Mouse (Mus musculus) forebrain, embryonic 10.5 days (tissue): ENCODE results near the gene Ltbp4. TPM values are rescaled to one million over a fixed set of nuclear protein-coding genes. Genes with fewer than 3 reads are reported as not detected.

Source experiments
- DNase-seq: peaks from one replicate; pipeline ENCODE4 v3.0.0-alpha.2; 2017; ENCODE audit warnings: low spot score; ENCODE audit errors: extremely low spot score
- H3K27ac ChIP-seq: fragments of 300-500 bp; sonication (generic); 2 replicates; pipeline ENCODE4 v1.5.1; 2016; ENCODE audit warnings: mild to moderate bottlenecking
- H3K27me3 ChIP-seq: fragments of 300-500 bp; sonication (generic); 2 replicates; pipeline ENCODE4 v1.6.1; 2016; ENCODE audit warnings: mild to moderate bottlenecking; ENCODE audit not compliant: poor library complexity, severe bottlenecking
- H3K36me3 ChIP-seq: fragments of 300-500 bp; sonication (generic); replicated peaks from 2 replicates; pipeline ENCODE4 v1.6.1; 2016; ENCODE audit warnings: mild to moderate bottlenecking, moderate library complexity
- H3K4me1 ChIP-seq: fragments of 300-500 bp; sonication (generic); 2 replicates; pipeline ENCODE4 v1.6.1; 2016
- H3K4me3 ChIP-seq: fragments of 300-500 bp; sonication (generic); 2 replicates; pipeline ENCODE4 v1.5.1; 2016; ENCODE audit warnings: mild to moderate bottlenecking, moderate library complexity
- H3K9me3 ChIP-seq: fragments of 300-500 bp; sonication (generic); 2 replicates; pipeline ENCODE4 v1.6.1; 2016; ENCODE audit warnings: mild to moderate bottlenecking, moderate library complexity
- WGBS: fragments of 180-500 bp; shearing (Covaris S2); methylation state at CpG from one replicate; pipeline ENCODE4 v1.1.7; 2016; 5-methylcytosine and 5-hydroxymethylcytosine counted together
- polyA plus RNA-seq: library from polyadenylated mRNA; unstranded; fragments of >200 nt; fragmentation: Nextera tagmentation; extraction: Ambion mirVana; gene quantifications from 2 replicates; pipeline ENCODE4 v1.2.1, GENCODE M21; 2016

The Ltbp4 gene
- polyA plus RNA-seq, 1 experiment from 2014 or later, result 8.5 TPM

GRCm38 (mm10) chr7:27331854-27332253, 5.6 kb downstream of the Ltbp4 start:
- Histone ChIP-seq H3K4me3 (peak overlapping the region; percentile 52; the same call in 1 of the 2 replicates), H3K27ac (no peak overlapping the region), H3K36me3 (0 out of 2 replicates have a peak, but pooled peaks cover 7% of the 10 kb centered on the region), H3K4me1 (peaks cover 72% of the 10 kb centered on the region), H3K27me3 (peaks cover 99% of the 10 kb centered on the region), H3K9me3 (no peaks in the 10 kb centered on the region)
- 8% methylated on average over 8 of the region's 8 CpGs for WGBS
- DNase-seq, result no peak

DNA sequence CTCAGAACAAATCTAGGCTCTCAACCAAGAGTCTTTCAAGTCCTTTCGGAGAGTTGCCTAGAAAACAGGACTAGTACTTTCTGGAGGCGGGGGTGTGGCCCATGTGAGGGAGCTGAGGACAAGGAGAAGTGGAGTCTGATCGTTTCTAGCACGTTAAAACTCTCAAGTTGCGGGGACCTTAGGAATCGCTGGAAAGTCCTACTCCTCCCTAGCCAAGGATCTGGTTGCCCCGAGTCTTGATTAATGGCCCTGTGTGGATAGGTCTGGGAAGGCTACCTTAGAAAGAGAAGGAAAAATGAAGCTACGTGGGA, 6.0 kb downstream of the Ltbp4 start:
- Histone ChIP-seq H3K4me1 (peaks cover 71% of the 10 kb centered on the region), H3K9me3 (no peaks in the 10 kb centered on the region), H3K27me3 (peaks cover 99% of the 10 kb centered on the region), H3K27ac (no peak overlapping the region), H3K4me3 (peak overlapping the region; percentile 54; the same call in 1 of the 2 replicates), H3K36me3 (0 out of 2 replicates have a peak, but pooled peaks cover 7% of the 10 kb centered on the region)
- no peak for DNase-seq
- 4% methylated on average over 8 of the region's 8 CpGs for WGBS

DNA sequence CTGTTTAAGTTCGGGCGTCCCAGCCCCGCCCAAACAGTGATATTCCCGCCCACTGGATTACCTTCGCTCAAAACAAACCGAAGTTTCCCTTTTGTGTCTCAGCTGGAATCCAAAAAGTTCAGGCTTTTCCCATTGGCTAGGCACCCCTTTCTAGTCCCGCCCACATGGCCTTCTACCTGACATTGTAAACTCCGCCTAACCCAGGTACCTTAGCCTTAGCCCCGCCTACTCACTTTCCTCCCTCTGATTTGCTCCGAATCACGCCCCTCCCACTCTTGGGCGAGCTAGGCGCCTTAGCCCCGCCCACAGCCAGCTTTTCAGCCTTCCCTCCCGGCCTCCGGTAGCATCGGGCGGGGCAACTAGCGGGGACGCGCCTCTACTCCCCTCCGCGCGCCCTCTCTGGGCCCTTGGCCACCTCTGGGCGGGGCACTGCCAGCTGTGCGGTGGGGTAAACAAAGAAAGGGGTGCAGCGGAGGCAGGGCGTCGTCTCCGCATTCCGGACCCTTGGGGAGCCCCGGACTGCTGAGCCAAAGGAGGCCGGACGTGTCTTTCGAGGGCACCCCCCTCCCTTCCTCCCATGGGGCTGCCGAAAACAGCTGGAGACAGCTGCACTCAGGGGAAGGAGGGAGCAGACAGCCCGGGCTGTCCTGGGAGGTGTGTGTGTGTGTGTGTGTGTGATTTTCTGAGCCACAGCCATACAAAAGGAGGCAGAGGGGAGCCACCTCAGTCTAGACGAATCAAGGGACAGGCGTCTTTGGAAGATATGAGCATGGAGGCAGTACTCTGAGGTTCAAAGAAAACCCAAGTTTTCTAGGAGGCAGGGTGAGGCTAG, 6.6 kb downstream of the Ltbp4 start:
- under 1% methylated on average over 39 of the region's 39 CpGs for WGBS
- peak; percentile 79 for DNase-seq
- H3K9me3 ChIP-seq, result no peaks in the 10 kb centered on the region
- H3K27me3 ChIP-seq, result peaks cover 100% of the 10 kb centered on the region
- 0 out of 2 replicates have a peak, but pooled peaks cover 7% of the 10 kb centered on the region for H3K36me3 ChIP-seq
- no peak overlapping the region; the same call in 1 of the 2 replicates for H3K27ac ChIP-seq
- H3K4me3 ChIP-seq, result peak overlapping the region; percentile 54
- H3K4me1 ChIP-seq, result peaks cover 71% of the 10 kb centered on the region

GRCm38 (mm10) chr7:27329981-27330380, 7.5 kb downstream of the Ltbp4 start:
- Histone ChIP-seq H3K4me1 (peaks cover 80% of the 10 kb centered on the region), H3K4me3 (peak overlapping the region; percentile 54)

GRCm38 (mm10) chr7:27329326-27329947, 8.1 kb downstream of the Ltbp4 start:
- H3K36me3 ChIP-seq, result 0 out of 2 replicates have a peak, but pooled peaks cover 7% of the 10 kb centered on the region
- no peaks in the 10 kb centered on the region for H3K9me3 ChIP-seq
- 5% methylated on average over 45 of the region's 45 CpGs for WGBS
- peak; percentile 80 for DNase-seq
- peaks cover 100% of the 10 kb centered on the region for H3K27me3 ChIP-seq
- no peak overlapping the region for H3K27ac ChIP-seq
- H3K4me1 ChIP-seq, result peaks cover 77% of the 10 kb centered on the region
- peak overlapping the region; percentile 54 for H3K4me3 ChIP-seq

More at GRCm38 (mm10) chr7:27329981-27330380, 7.5 kb downstream of the Ltbp4 start:
- Histone ChIP-seq H3K36me3 (0 out of 2 replicates have a peak, but pooled peaks cover 7% of the 10 kb centered on the region), H3K9me3 (no peaks in the 10 kb centered on the region), H3K27ac (no peak overlapping the region), H3K27me3 (peaks cover 100% of the 10 kb centered on the region)
- DNase-seq, result no peak
- 27% methylated on average over 17 of the region's 17 CpGs for WGBS

- Histone ChIP-seq H3K4me3 (no peak overlapping the region), H3K27me3 (peaks cover 100% of the 10 kb centered on the region), H3K36me3 (0 out of 2 replicates have a peak, but pooled peaks cover 7% of the 10 kb centered on the region), H3K4me1 (peaks cover 69% of the 10 kb centered on the region), H3K9me3 (no peaks in the 10 kb centered on the region), H3K27ac (no peak overlapping the region)
- WGBS, result 40% methylated on average over 16 of the region's 16 CpGs
- no peak for DNase-seq
These were observed 8.8 kb downstream of the Ltbp4 start for GRCm38 (mm10) chr7:27328648-27329047.

DNA sequence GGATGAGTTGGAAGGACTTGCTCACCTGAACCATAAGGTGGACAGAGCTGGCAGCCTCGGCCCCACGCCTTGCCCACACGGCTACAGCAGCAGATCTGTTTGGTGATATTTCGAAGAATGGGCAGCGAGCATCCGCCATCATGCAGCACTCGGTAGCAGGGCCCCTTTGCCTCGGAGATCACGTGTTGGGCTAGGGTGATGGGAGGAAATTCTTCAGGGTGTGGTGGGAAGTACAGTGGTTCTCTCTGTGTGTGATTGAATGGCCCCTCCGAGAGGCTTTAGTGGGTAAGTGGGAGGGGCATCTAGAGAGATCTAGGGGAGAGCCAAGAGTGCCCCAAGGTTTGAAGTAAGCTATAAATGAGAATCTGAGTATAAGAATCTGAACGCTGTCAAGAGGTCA, 9.3 kb downstream of the Ltbp4 start:
- WGBS, result 88% methylated on average over 11 of the region's 11 CpGs
- 0 out of 2 replicates have a peak, but pooled peaks cover 7% of the 10 kb centered on the region for H3K36me3 ChIP-seq
- peaks cover 100% of the 10 kb centered on the region for H3K27me3 ChIP-seq
- H3K9me3 ChIP-seq, result no peaks in the 10 kb centered on the region
- peaks cover 64% of the 10 kb centered on the region for H3K4me1 ChIP-seq
- no peak overlapping the region for H3K27ac ChIP-seq
- H3K4me3 ChIP-seq, result no peak overlapping the region
- DNase-seq, result no peak

DNA sequence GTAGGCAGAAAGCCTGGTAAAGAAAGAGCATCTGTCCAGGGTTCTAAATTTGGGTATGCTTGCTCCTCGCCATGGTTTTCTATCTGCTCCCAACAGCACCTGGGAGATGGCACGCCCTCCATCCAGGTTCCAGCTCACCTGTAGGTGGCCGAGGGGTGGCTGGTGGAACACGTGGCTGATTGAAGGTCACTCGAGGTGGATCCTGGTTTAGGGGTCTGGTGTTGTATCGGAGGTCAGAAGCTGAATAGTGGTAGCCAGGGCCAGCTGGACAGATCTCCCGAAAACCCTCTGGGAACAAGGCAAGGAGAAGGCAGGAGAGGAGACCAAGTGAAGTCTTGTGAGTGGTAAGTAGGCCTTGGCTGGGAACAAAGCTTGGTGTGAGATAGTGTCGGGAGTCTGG, 10.0 kb downstream of the Ltbp4 start:
- 0 out of 2 replicates have a peak, but pooled peaks cover 9% of the 10 kb centered on the region for H3K36me3 ChIP-seq
- WGBS, result 92% methylated on average over 8 of the region's 8 CpGs
- H3K4me1 ChIP-seq, result peaks cover 60% of the 10 kb centered on the region
- H3K4me3 ChIP-seq, result no peak overlapping the region
- H3K27ac ChIP-seq, result no peak overlapping the region
- DNase-seq, result no peak
- no peaks in the 10 kb centered on the region for H3K9me3 ChIP-seq
- peaks cover 100% of the 10 kb centered on the region for H3K27me3 ChIP-seq

DNA sequence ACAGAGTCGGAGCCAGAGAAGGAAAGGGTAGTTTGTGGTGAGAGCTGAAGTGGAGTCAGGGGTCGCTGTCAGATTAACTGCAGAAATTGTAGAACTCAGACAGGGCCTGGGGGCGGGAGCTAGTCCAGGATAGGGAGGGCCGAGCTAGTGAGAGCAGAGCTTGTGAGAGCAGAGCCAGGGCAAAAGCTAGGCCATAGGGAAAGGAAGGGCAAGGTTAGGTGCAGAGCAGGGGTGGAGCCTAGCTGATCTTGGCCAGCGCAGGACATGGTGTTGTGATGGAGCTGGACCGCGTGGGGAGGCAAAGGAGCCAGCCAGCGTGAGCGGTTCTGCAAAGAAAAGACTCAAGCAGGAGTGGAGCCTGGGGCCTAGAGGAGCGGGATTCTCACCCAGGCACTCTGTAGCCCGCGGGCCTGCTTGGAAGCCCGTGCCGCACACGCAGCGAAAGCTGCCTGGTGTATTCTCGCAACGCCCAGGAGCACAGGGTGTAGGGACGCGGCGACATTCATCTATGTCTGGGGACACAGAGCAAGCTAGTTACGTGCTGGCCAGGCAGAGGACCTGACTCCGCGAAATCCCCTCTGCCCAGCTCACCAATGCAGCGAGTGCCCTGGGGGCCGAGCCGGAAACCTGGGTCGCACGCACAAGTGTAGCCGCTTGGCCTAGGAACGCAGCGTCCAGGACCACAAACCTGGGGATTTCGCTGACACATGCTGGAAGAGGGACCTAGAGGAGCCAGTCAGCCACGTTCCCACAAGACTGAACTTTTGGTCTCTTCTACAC, 11.2 kb downstream of the Ltbp4 start:
- DNase-seq, result no peak
- Histone ChIP-seq H3K27me3 (peaks cover 100% of the 10 kb centered on the region), H3K36me3 (0 out of 2 replicates have a peak, but pooled peaks cover 9% of the 10 kb centered on the region), H3K27ac (no peak overlapping the region), H3K9me3 (no peaks in the 10 kb centered on the region), H3K4me1 (peaks cover 58% of the 10 kb centered on the region), H3K4me3 (peak overlapping the region; percentile 41)
- WGBS, result 22% methylated on average over 34 of the region's 34 CpGs

GRCm38 (mm10) chr7:27325697-27326096, 11.8 kb downstream of the Ltbp4 start:
- Histone ChIP-seq H3K27me3 (peaks cover 100% of the 10 kb centered on the region), H3K4me3 (peak overlapping the region; percentile 41), H3K9me3 (no peaks in the 10 kb centered on the region), H3K4me1 (peaks cover 52% of the 10 kb centered on the region), H3K36me3 (0 out of 2 replicates have a peak, but pooled peaks cover 9% of the 10 kb centered on the region), H3K27ac (no peak overlapping the region)
- DNase-seq, result peak; percentile 60
- 2% methylated on average over 24 of the region's 24 CpGs for WGBS

GRCm38 (mm10) chr7:27324928-27325327, 12.6 kb downstream of the Ltbp4 start:
- DNase-seq, result no peak
- H3K27me3 ChIP-seq, result peaks cover 94% of the 10 kb centered on the region
- no peaks in the 10 kb centered on the region for H3K9me3 ChIP-seq
- WGBS, result 54% methylated on average over 18 of the region's 20 CpGs
- H3K4me1 ChIP-seq, result peaks cover 44% of the 10 kb centered on the region
- H3K36me3 ChIP-seq, result 0 out of 2 replicates have a peak, but pooled peaks cover 9% of the 10 kb centered on the region
- H3K27ac ChIP-seq, result no peak overlapping the region
- H3K4me3 ChIP-seq, result 0 out of 2 replicates have a peak overlapping the region, but pooled peaks have one; percentile 41

- Histone ChIP-seq H3K36me3 (0 out of 2 replicates have a peak, but pooled peaks cover 9% of the 10 kb centered on the region), H3K4me1 (peaks cover 36% of the 10 kb centered on the region), H3K27me3 (peaks cover 86% of the 10 kb centered on the region), H3K27ac (no peak overlapping the region), H3K4me3 (no peak overlapping the region), H3K9me3 (no peaks in the 10 kb centered on the region)
- no peak for DNase-seq
- WGBS, result 96% methylated on average over 11 of the region's 11 CpGs
These were observed 13.3 kb downstream of the Ltbp4 start for GRCm38 (mm10) chr7:27324161-27324560.
